Mouse (Mus musculus) ES-E14 (cell line): ENCODE measurements around the gene Acaa1a.

Source experiments
- CHD2 ChIP-seq: IDR thresholded peaks from 2 replicates; pipeline ENCODE4 v1.6.1; 2014; ENCODE audit warnings: mild to moderate bottlenecking, low read depth, low read length, inconsistent platforms
- HCFC1 ChIP-seq: IDR thresholded peaks from 2 replicates; pipeline ENCODE4 v1.6.1; 2012; ENCODE audit warnings: low read length, inconsistent platforms, borderline replicate concordance; ENCODE audit not compliant: insufficient read depth
- MAFK ChIP-seq: IDR thresholded peaks from 2 replicates; pipeline ENCODE4 v1.6.1; 2014; ENCODE audit warnings: mild to moderate bottlenecking, low read depth, low read length, inconsistent platforms; ENCODE audit not compliant: insufficient read depth
- ZC3H11A ChIP-seq: IDR thresholded peaks from 2 replicates; pipeline ENCODE4 v1.6.1; 2012; ENCODE audit warnings: low read depth, mild to moderate bottlenecking, inconsistent platforms, low read length, borderline replicate concordance
- ZNF384 ChIP-seq: IDR thresholded peaks from 2 replicates; pipeline ENCODE4 v1.6.1; 2012; ENCODE audit warnings: low read depth, low read length, inconsistent platforms

- TF ChIP-seq ZC3H11A (no peak), HCFC1 (no peak), ZNF384 (no peak), CHD2 (no peak), MAFK (no peak)
Measured at GRCm38 (mm10) chr9:119361416-119361815, 21.9 kb downstream of the Acaa1a start.
